Mouse (Mus musculus): Measurements from ENCODE around the gene Cactin. TPM values are rescaled to one million over a fixed set of nuclear protein-coding genes. Genes with fewer than 3 reads are reported as not detected.

The Cactin gene
- total and polyA plus RNA-seq, 3 experiments = 15.4 to 18.0 (median 16.1) TPM

DNA sequence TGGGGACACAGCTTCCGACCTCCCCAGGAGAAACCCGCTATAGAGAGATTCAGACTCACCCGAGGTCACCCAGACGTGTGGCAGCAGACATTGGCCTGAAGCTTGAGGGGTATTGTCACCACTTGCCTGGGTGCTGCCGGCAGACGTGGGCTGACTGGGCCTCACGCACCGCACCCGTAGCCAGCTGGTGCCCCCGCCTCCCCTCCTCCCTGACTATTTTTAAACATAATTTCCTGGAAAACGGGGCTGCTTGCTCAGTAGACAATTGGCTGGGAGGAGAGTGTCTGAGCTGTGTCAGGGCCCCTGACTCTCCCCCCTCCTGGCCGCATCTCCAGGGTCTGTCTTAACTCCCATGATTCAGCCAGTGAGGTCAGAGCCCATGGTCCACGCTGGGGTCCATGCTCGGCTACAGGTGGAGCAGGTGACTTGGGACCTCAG lies 18.1 kb upstream of the Cactin start:
- Histone ChIP-seq H3K36me3 (ENCODE audit: control insufficient read depth, insufficient read depth, low read length) (no peaks in the 10 kb centered on the region), H3K4me1 (ENCODE audit: control insufficient read depth, insufficient read depth, low read length) (peaks cover 49% of the 10 kb centered on the region), H3K27me3 (ENCODE audit: control insufficient read depth, insufficient read depth, low read length) (no peaks in the 10 kb centered on the region), H3K4me3 (peak overlapping the region; percentile 23), H3K79me2 (replicated peaks; ENCODE audit: control insufficient read depth, insufficient read depth, low read length) (peaks cover 8% of the 10 kb centered on the region), H3K9ac (ENCODE audit: low read depth, low read length) (peak overlapping the region; percentile 35), H3K27ac (peak overlapping the region; percentile 60)
- DNase-seq = peak in 1 of 2 experiments; percentile 53
- intact Hi-C loops (cut with DNase I) = no loop called here
- TF ChIP-seq EP300 (IDR thresholded peaks at IDR 0.05; ENCODE audit: insufficient read depth, low read depth, low read length) (no peak), CTCF (IDR thresholded peaks at IDR 0.05) (no peak), POLR2A (IDR thresholded peaks at IDR 0.05; ENCODE audit: insufficient read depth, low read depth, low read length) (no peak)
- 4% methylated on average over 14 of the region's 14 CpGs for WGBS

DNA sequence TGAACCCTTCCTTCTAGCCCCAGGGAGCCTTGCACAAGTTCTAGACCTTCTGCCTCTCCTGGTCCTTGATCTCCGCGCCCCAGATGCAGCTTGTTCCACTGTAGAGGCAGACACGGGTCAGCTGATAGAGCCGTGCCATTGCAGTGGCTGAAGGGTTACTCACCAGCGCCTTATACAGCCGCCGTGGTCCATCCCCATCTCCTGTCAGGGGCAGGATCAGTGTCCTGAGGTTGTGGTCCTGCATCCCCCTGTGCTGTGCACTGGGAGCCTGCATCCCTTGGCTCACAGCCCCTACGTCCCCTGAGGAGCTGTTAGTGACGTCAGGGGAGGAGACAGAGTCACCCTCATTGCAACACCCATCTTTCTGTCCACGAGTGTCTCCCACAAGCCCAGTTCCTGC lies 17.6 kb upstream of the Cactin start:
- no peaks in the 10 kb centered on the region for H3K27me3 ChIP-seq (ENCODE audit: control insufficient read depth, insufficient read depth, low read length)
- peaks cover 47% of the 10 kb centered on the region for H3K4me1 ChIP-seq (ENCODE audit: control insufficient read depth, insufficient read depth, low read length)
- H3K36me3 ChIP-seq (ENCODE audit: control insufficient read depth, insufficient read depth, low read length) = no peaks in the 10 kb centered on the region
- 27% methylated on average over 10 of the region's 10 CpGs for WGBS
- H3K4me3 ChIP-seq = peak overlapping the region; percentile 23
- H3K79me2 ChIP-seq (replicated peaks; ENCODE audit: control insufficient read depth, insufficient read depth, low read length) = peaks cover 7% of the 10 kb centered on the region
- TF ChIP-seq EP300 (IDR thresholded peaks at IDR 0.05; ENCODE audit: insufficient read depth, low read depth, low read length) = no peak
- TF ChIP-seq POLR2A (IDR thresholded peaks at IDR 0.05; ENCODE audit: insufficient read depth, low read depth, low read length) = no peak
- TF ChIP-seq CTCF (IDR thresholded peaks at IDR 0.05) = no peak
- H3K27ac ChIP-seq = peak overlapping the region; percentile 60
- H3K9ac ChIP-seq (ENCODE audit: low read depth, low read length) = peak overlapping the region; percentile 35
- DNase-seq = peak in 1 of 2 experiments; percentile 40
- intact Hi-C loops (cut with DNase I) = no loop called here

DNA sequence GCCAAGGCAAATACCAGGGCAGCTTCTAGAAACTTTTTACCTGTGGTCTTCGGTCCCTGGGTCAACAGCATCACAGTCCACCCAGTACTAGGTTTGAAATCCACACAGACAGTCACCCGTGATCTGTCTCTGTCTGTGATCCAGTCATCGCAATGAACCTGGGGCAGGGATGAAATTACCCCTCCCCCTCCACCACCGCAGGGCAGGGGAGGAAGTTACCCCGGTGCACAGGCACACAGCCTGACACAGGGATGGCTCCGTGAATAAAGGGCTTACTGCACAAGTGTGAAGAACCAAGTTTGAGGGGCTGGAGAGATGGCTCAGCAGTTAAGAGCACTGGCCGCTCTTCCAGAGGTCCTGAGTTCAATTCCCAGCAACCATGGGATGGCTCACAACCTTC lies 17.1 kb upstream of the Cactin start:
- Histone ChIP-seq H3K36me3 (ENCODE audit: control insufficient read depth, insufficient read depth, low read length) (no peaks in the 10 kb centered on the region), H3K9ac (ENCODE audit: low read depth, low read length) (no peak overlapping the region), H3K4me1 (ENCODE audit: control insufficient read depth, insufficient read depth, low read length) (peaks cover 42% of the 10 kb centered on the region), H3K27me3 (ENCODE audit: control insufficient read depth, insufficient read depth, low read length) (no peaks in the 10 kb centered on the region), H3K79me2 (replicated peaks; ENCODE audit: control insufficient read depth, insufficient read depth, low read length) (peaks cover 5% of the 10 kb centered on the region), H3K4me3 (no peak overlapping the region), H3K27ac (peak overlapping the region; percentile 60)
- intact Hi-C loops (cut with DNase I) = no loop called here
- TF ChIP-seq EP300 (IDR thresholded peaks at IDR 0.05; ENCODE audit: insufficient read depth, low read depth, low read length) (no peak), POLR2A (IDR thresholded peaks at IDR 0.05; ENCODE audit: insufficient read depth, low read depth, low read length) (no peak), CTCF (IDR thresholded peaks at IDR 0.05) (no peak)
- 60% methylated on average over 7 of the region's 7 CpGs for WGBS
- DNase-seq = no peak

DNA sequence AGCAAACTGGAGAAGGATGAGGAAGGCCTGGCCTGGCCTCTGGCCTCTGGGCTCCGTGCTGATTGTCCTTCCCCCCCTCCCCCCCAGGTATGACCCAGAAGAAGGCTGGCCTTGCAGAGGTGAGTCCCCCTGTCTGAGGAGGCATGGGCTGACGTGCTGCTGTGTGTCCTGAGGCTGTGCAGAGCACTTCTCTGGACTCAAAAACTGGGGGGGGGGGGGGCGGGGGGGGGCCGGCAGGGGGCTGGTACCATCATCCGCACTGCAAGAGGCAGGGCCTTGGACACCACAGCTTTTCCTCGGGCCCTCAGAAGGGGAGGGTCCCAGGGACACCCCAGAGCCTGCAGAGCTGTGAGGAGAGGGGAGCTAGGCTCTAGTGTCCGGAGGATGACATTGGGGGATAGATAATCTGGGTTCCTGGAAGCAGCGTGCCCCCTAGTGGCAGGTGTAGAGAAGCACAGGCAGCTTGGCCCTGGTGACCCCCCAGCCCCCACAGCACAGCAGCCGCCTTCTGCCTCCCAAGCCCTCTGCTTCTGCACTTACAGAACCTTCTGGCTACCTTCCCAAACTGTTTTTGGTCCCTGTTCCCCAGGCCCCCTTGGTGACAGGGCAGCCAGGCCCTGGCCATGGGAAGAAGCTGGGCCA lies 16.2 kb upstream of the Cactin start:
- Histone ChIP-seq H3K4me3 (no peak overlapping the region), H3K79me2 (replicated peaks; ENCODE audit: control insufficient read depth, insufficient read depth, low read length) (peaks cover 5% of the 10 kb centered on the region), H3K4me1 (ENCODE audit: control insufficient read depth, insufficient read depth, low read length) (peaks cover 33% of the 10 kb centered on the region), H3K27ac (no peak overlapping the region), H3K9ac (ENCODE audit: low read depth, low read length) (no peak overlapping the region), H3K36me3 (ENCODE audit: control insufficient read depth, insufficient read depth, low read length) (no peaks in the 10 kb centered on the region), H3K27me3 (ENCODE audit: control insufficient read depth, insufficient read depth, low read length) (no peaks in the 10 kb centered on the region)
- TF ChIP-seq POLR2A (IDR thresholded peaks at IDR 0.05; ENCODE audit: insufficient read depth, low read depth, low read length) (no peak), EP300 (IDR thresholded peaks at IDR 0.05; ENCODE audit: insufficient read depth, low read depth, low read length) (peak; percentile 78; the same call in 1 of the 2 replicates), CTCF (IDR thresholded peaks at IDR 0.05) (peak; percentile 89)
- WGBS = 19% methylated on average over 9 of the region's 9 CpGs
- peak in 1 of 2 experiments; percentile 70 for DNase-seq
- intact Hi-C loops (cut with DNase I) = loop anchor here (1.0 kb wide), 1 partner anchor 15 kb away; no protein-coding TSS in a partner anchor

DNA sequence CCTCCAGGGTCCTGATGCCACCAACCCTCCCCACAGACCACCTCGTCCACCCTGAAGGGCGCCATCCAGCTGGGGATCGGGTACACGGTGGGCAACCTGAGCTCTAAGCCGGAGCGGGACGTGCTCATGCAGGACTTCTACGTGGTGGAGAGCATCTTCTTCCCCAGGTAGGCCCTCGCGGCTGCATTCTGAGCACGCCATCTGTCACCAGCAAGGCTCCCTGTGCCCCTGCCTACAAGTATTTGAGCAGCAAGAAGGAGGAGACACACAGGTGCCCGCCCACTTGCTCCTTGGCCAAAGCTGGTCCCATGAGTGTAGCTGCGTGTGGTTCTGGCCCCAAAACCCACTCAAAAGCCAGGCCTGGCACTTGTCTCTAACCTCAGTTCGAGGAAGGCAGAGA lies 15.2 kb upstream of the Cactin start:
- Histone ChIP-seq H3K4me3 (no peak overlapping the region), H3K4me1 (ENCODE audit: control insufficient read depth, insufficient read depth, low read length) (peaks cover 24% of the 10 kb centered on the region), H3K9ac (ENCODE audit: low read depth, low read length) (no peak overlapping the region), H3K79me2 (replicated peaks; ENCODE audit: control insufficient read depth, insufficient read depth, low read length) (peaks cover 3% of the 10 kb centered on the region), H3K27me3 (ENCODE audit: control insufficient read depth, insufficient read depth, low read length) (no peaks in the 10 kb centered on the region), H3K36me3 (ENCODE audit: control insufficient read depth, insufficient read depth, low read length) (no peaks in the 10 kb centered on the region), H3K27ac (no peak overlapping the region)
- DNase-seq = no peak
- intact Hi-C loops (cut with DNase I) = loop anchor here (1.0 kb wide), 1 partner anchor 16 kb away; no protein-coding TSS in a partner anchor
- TF ChIP-seq EP300 (IDR thresholded peaks at IDR 0.05; ENCODE audit: insufficient read depth, low read depth, low read length) = no peak
- no peak for TF ChIP-seq POLR2A (IDR thresholded peaks at IDR 0.05; ENCODE audit: insufficient read depth, low read depth, low read length)
- no peak for TF ChIP-seq CTCF (IDR thresholded peaks at IDR 0.05)
- WGBS = 92% methylated on average over 14 of the region's 14 CpGs

DNA sequence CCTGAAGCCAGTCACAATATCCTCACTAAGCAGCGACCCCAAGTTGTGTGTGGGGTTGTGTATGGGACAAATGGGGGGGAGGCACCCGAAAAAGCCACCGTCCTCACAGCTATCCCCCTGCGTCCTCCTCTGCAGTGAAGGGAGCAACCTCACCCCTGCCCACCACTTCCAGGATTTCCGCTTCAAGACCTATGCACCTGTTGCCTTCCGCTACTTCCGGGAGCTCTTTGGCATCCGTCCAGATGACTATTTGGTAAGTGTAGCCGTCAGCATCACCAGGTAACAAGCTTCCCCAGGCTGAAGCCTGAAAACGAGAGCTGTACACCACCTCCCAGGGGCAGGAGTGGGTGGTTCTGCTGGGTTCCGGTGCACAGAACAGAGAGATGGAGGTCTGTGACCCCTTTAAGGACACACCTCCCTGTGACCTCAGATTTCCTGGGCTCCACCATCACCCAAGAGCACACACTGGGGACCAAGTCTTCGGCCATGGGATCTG lies 14.7 kb upstream of the Cactin start:
- Histone ChIP-seq H3K4me1 (ENCODE audit: control insufficient read depth, insufficient read depth, low read length) (peaks cover 23% of the 10 kb centered on the region), H3K27me3 (ENCODE audit: control insufficient read depth, insufficient read depth, low read length) (no peaks in the 10 kb centered on the region), H3K79me2 (replicated peaks; ENCODE audit: control insufficient read depth, insufficient read depth, low read length) (peaks cover 2% of the 10 kb centered on the region), H3K27ac (no peak overlapping the region), H3K9ac (ENCODE audit: low read depth, low read length) (no peak overlapping the region), H3K36me3 (ENCODE audit: control insufficient read depth, insufficient read depth, low read length) (no peaks in the 10 kb centered on the region), H3K4me3 (no peak overlapping the region)
- DNase-seq = no peak
- intact Hi-C loops (cut with DNase I) = no loop called here
- TF ChIP-seq CTCF (IDR thresholded peaks at IDR 0.05) (no peak), EP300 (IDR thresholded peaks at IDR 0.05; ENCODE audit: insufficient read depth, low read depth, low read length) (no peak), POLR2A (IDR thresholded peaks at IDR 0.05; ENCODE audit: insufficient read depth, low read depth, low read length) (no peak)
- WGBS = 85% methylated on average over 12 of the region's 12 CpGs

Data from heart, adult 2 months (tissue).